Mouse (Mus musculus): Measurements from ENCODE around the gene Uts2. TPM values are rescaled to one million over a fixed set of nuclear protein-coding genes. Genes with fewer than 3 reads are reported as not detected.
"Not testable (repeated sequence)": the region's sequence is repeated elsewhere in the genome, so short reads cannot be mapped to it uniquely, and the experiment has no call there.

The Uts2 gene
- polyA plus RNA-seq, 1 experiment from 2014 or later, result not detected

- no peak for ATAC-seq
- 93% methylated on average over 13 of the region's 13 CpGs for WGBS
- H3K9me3 ChIP-seq (ENCODE audit: control insufficient read depth, low read length), result no peaks in the 10 kb centered on the region
Measured at GRCm38 (mm10) chr4:151005656-151006318, 8.9 kb downstream of the Uts2 start.

DNA sequence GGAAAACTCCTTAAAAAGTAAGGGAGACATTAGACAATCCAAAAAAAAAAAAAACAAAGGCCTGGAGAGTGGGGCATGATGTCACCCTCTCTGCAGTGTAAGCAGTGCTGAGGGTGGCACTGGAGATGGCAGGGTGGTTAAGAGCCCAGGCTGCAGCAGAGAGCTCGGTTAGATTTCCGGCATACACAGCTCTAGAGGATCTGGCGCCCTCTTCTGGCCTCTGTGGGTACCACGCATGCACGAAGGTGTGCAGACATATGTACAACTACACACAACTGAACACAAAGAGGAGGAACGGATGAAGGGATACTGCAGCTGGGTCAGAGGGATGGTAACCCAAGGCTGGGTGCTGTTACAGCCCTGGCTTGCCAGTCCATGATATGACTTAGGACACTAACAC, 10.0 kb downstream of the Uts2 start:
- ATAC-seq, result no peak
- 56% methylated on average over 6 of the region's 6 CpGs for WGBS

More at GRCm38 (mm10) chr4:151005656-151006318, 8.9 kb downstream of the Uts2 start:
- Histone ChIP-seq H3K4me3 (ENCODE audit: low read length) (no peak overlapping the region), H3K9ac (ENCODE audit: low read depth, low read length) (no peak overlapping the region), H3K27me3 (replicated peaks; ENCODE audit: control insufficient read depth, insufficient read depth, low read length) (no peaks in the 10 kb centered on the region), H3K4me1 (ENCODE audit: control insufficient read depth, insufficient read depth, low read length) (no peaks in the 10 kb centered on the region; the same call in 1 of the 2 replicates), H3K27ac (ENCODE audit: low read length) (no peak overlapping the region), H3K4me2 (ENCODE audit: low read depth, low read length) (no peak overlapping the region), H3K36me3 (ENCODE audit: control insufficient read depth, insufficient read depth, low read length) (no peaks in the 10 kb centered on the region)

GRCm38 (mm10) chr4:151010316-151010715, 13.4 kb downstream of the Uts2 start:
- Histone ChIP-seq H3K9me3 (ENCODE audit: control insufficient read depth, low read length) (no peaks in the 10 kb centered on the region), H3K27me3 (replicated peaks; ENCODE audit: control insufficient read depth, insufficient read depth, low read length) (no peaks in the 10 kb centered on the region), H3K4me1 (ENCODE audit: control insufficient read depth, insufficient read depth, low read length) (no peaks in the 10 kb centered on the region), H3K9ac (ENCODE audit: low read depth, low read length) (no peak overlapping the region), H3K4me2 (ENCODE audit: low read depth, low read length) (no peak overlapping the region), H3K4me3 (ENCODE audit: low read length) (no peak overlapping the region), H3K27ac (ENCODE audit: low read length) (no peak overlapping the region), H3K36me3 (ENCODE audit: control insufficient read depth, insufficient read depth, low read length) (no peaks in the 10 kb centered on the region)
- WGBS, result 91% methylated on average over 7 of the region's 7 CpGs
- no peak for ATAC-seq

More for the DNA sequence above, 10.0 kb downstream of the Uts2 start:
- no peaks in the 10 kb centered on the region for H3K9me3 ChIP-seq (ENCODE audit: control insufficient read depth, low read length)
- no peak overlapping the region for H3K9ac ChIP-seq (ENCODE audit: low read depth, low read length)
- no peaks in the 10 kb centered on the region for H3K36me3 ChIP-seq (ENCODE audit: control insufficient read depth, insufficient read depth, low read length)
- H3K4me2 ChIP-seq (ENCODE audit: low read depth, low read length), result no peak overlapping the region
- H3K4me1 ChIP-seq (ENCODE audit: control insufficient read depth, insufficient read depth, low read length), result no peaks in the 10 kb centered on the region
- H3K27me3 ChIP-seq (replicated peaks; ENCODE audit: control insufficient read depth, insufficient read depth, low read length), result no peaks in the 10 kb centered on the region
- no peak overlapping the region for H3K27ac ChIP-seq (ENCODE audit: low read length)
- H3K4me3 ChIP-seq (ENCODE audit: low read length), result no peak overlapping the region

DNA sequence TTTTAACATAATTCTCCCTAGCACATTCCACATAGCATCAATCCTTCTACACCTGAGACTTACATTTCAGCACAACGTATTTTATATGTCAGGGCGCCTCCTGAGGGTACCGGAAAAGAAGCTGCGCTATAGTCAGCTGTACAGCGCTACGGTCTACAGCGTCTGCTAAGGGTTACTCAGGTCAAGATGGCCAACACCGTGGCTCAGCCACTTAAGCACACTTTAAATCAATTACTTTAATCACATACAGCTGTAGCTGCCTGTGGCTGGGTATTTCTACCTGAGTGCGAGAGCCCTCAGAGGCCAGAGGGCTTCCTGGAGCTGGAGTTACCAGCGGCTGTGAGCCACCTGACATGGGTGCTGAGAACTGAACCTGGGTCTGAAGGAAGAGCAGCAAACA, 19.0 kb downstream of the Uts2 start:
- no peak for ATAC-seq
- WGBS, result 85% methylated on average over 10 of the region's 10 CpGs
- no peak overlapping the region for H3K9ac ChIP-seq (ENCODE audit: low read depth, low read length)

GRCm38 (mm10) chr4:151017356-151017755, 20.5 kb downstream of the Uts2 start:
- not testable (repeated sequence) for ATAC-seq; H3K9ac ChIP-seq (ENCODE audit: low read depth, low read length); H3K4me2 ChIP-seq (ENCODE audit: low read depth, low read length); H3K4me3 ChIP-seq (ENCODE audit: low read length); H3K9me3 ChIP-seq (ENCODE audit: control insufficient read depth, low read length); H3K27ac ChIP-seq (ENCODE audit: low read length); H3K27me3 ChIP-seq (replicated peaks; ENCODE audit: control insufficient read depth, insufficient read depth, low read length); H3K4me1 ChIP-seq (ENCODE audit: control insufficient read depth, insufficient read depth, low read length); H3K36me3 ChIP-seq (ENCODE audit: control insufficient read depth, insufficient read depth, low read length)
- 97% methylated on average over 1 of the region's 1 CpGs for WGBS

More for the DNA sequence above, 19.0 kb downstream of the Uts2 start:
- no peak overlapping the region for H3K4me3 ChIP-seq (ENCODE audit: low read length)
- H3K9me3 ChIP-seq (ENCODE audit: control insufficient read depth, low read length), result no peaks in the 10 kb centered on the region
- H3K4me2 ChIP-seq (ENCODE audit: low read depth, low read length), result no peak overlapping the region
- H3K4me1 ChIP-seq (ENCODE audit: control insufficient read depth, insufficient read depth, low read length), result no peaks in the 10 kb centered on the region
- H3K27ac ChIP-seq (ENCODE audit: low read length), result no peak overlapping the region
- no peaks in the 10 kb centered on the region for H3K27me3 ChIP-seq (replicated peaks; ENCODE audit: control insufficient read depth, insufficient read depth, low read length)
- H3K36me3 ChIP-seq (ENCODE audit: control insufficient read depth, insufficient read depth, low read length), result no peaks in the 10 kb centered on the region

DNA sequence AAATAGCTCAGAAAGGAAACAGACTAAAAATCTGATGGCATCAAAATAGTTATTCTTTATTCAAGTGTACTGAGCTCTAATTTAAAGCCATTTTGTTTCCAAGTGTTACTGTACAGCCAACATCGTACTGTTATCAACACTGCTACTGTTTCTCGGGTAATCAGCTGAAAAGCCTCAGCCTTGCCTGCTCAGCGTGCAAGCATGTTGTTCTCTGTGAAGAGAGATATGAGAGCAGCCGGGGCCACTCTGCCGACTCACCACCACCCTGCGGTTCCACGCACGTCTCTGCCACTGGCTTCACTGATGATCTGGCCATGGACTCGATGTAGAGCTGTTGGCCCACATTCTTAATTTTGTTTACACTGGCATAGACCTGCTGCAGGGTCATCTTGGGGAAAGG, 27.3 kb downstream of the Uts2 start:
- H3K27me3 ChIP-seq (replicated peaks; ENCODE audit: control insufficient read depth, insufficient read depth, low read length), result no peaks in the 10 kb centered on the region
- H3K9me3 ChIP-seq (ENCODE audit: control insufficient read depth, low read length), result no peaks in the 10 kb centered on the region
- no peak overlapping the region for H3K4me3 ChIP-seq (ENCODE audit: low read length)
- no peak overlapping the region for H3K4me2 ChIP-seq (ENCODE audit: low read depth, low read length)
- WGBS, result 82% methylated on average over 9 of the region's 9 CpGs
- no peaks in the 10 kb centered on the region for H3K4me1 ChIP-seq (ENCODE audit: control insufficient read depth, insufficient read depth, low read length)
- no peaks in the 10 kb centered on the region for H3K36me3 ChIP-seq (ENCODE audit: control insufficient read depth, insufficient read depth, low read length)
- no peak overlapping the region for H3K27ac ChIP-seq (ENCODE audit: low read length)
- no peak for ATAC-seq
- H3K9ac ChIP-seq (ENCODE audit: low read depth, low read length), result no peak overlapping the region

GRCm38 (mm10) chr4:151027001-151027400, 30.1 kb downstream of the Uts2 start:
- WGBS, result 52% methylated on average over 6 of the region's 6 CpGs
- ATAC-seq, result no peak
- no peaks in the 10 kb centered on the region for H3K9me3 ChIP-seq (ENCODE audit: control insufficient read depth, low read length)

GRCm38 (mm10) chr4:151036521-151036920, 39.6 kb downstream of the Uts2 start:
- Histone ChIP-seq H3K9ac (ENCODE audit: low read depth, low read length) (no peak overlapping the region), H3K27me3 (replicated peaks; ENCODE audit: control insufficient read depth, insufficient read depth, low read length) (no peaks in the 10 kb centered on the region), H3K9me3 (ENCODE audit: control insufficient read depth, low read length) (no peaks in the 10 kb centered on the region), H3K27ac (ENCODE audit: low read length) (no peak overlapping the region), H3K36me3 (ENCODE audit: control insufficient read depth, insufficient read depth, low read length) (no peaks in the 10 kb centered on the region), H3K4me2 (ENCODE audit: low read depth, low read length) (no peak overlapping the region), H3K4me3 (ENCODE audit: low read length) (no peak overlapping the region), H3K4me1 (ENCODE audit: control insufficient read depth, insufficient read depth, low read length) (no peaks in the 10 kb centered on the region)
- no peak for ATAC-seq
- WGBS, result 83% methylated on average over 7 of the region's 7 CpGs

More at GRCm38 (mm10) chr4:151027001-151027400, 30.1 kb downstream of the Uts2 start:
- no peak overlapping the region for H3K9ac ChIP-seq (ENCODE audit: low read depth, low read length)
- H3K27me3 ChIP-seq (replicated peaks; ENCODE audit: control insufficient read depth, insufficient read depth, low read length), result no peaks in the 10 kb centered on the region
- no peak overlapping the region for H3K4me3 ChIP-seq (ENCODE audit: low read length)
- no peak overlapping the region for H3K4me2 ChIP-seq (ENCODE audit: low read depth, low read length)
- H3K36me3 ChIP-seq (ENCODE audit: control insufficient read depth, insufficient read depth, low read length), result no peaks in the 10 kb centered on the region
- H3K27ac ChIP-seq (ENCODE audit: low read length), result no peak overlapping the region
- H3K4me1 ChIP-seq (ENCODE audit: control insufficient read depth, insufficient read depth, low read length), result no peaks in the 10 kb centered on the region

- Histone ChIP-seq H3K36me3 (ENCODE audit: control insufficient read depth, insufficient read depth, low read length) (no peaks in the 10 kb centered on the region), H3K27ac (ENCODE audit: low read length) (no peak overlapping the region), H3K4me3 (ENCODE audit: low read length) (no peak overlapping the region), H3K9me3 (ENCODE audit: control insufficient read depth, low read length) (no peaks in the 10 kb centered on the region), H3K27me3 (replicated peaks; ENCODE audit: control insufficient read depth, insufficient read depth, low read length) (no peaks in the 10 kb centered on the region), H3K9ac (ENCODE audit: low read depth, low read length) (no peak overlapping the region), H3K4me2 (ENCODE audit: low read depth, low read length) (no peak overlapping the region), H3K4me1 (ENCODE audit: control insufficient read depth, insufficient read depth, low read length) (no peaks in the 10 kb centered on the region)
- ATAC-seq, result no peak
- 89% methylated on average over 11 of the region's 11 CpGs for WGBS
Measured at GRCm38 (mm10) chr4:151037800-151038199, 40.9 kb downstream of the Uts2 start.

DNA sequence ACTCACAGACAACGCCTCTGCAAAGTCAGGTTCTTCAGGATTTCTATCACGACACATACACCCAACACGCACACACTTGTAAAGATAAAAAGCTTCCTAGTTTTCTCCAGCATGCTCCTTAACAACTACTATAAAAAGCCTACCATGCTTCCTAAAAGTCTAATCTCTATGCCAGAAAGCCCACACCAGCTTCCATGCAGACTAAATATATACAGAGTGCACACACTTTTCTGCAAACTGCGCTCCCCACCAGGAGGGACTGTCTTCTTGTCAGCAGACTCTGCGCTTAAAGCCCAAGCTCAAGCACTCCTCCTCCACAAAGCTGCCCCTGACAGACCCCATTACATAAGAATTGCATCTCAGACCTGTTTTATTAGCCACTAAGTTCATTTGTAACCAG, 44.6 kb downstream of the Uts2 start:
- WGBS, result 83% methylated on average over 5 of the region's 5 CpGs

More for the DNA sequence above, 44.6 kb downstream of the Uts2 start:
- Histone ChIP-seq H3K27ac (ENCODE audit: low read length) (no peak overlapping the region), H3K36me3 (ENCODE audit: control insufficient read depth, insufficient read depth, low read length) (no peaks in the 10 kb centered on the region), H3K4me2 (ENCODE audit: low read depth, low read length) (no peak overlapping the region), H3K4me1 (ENCODE audit: control insufficient read depth, insufficient read depth, low read length) (peaks cover 10% of the 10 kb centered on the region; the same call in 1 of the 2 replicates), H3K4me3 (ENCODE audit: low read length) (no peak overlapping the region), H3K9ac (ENCODE audit: low read depth, low read length) (no peak overlapping the region), H3K27me3 (replicated peaks; ENCODE audit: control insufficient read depth, insufficient read depth, low read length) (no peaks in the 10 kb centered on the region), H3K9me3 (ENCODE audit: control insufficient read depth, low read length) (no peaks in the 10 kb centered on the region)
- no peak for ATAC-seq
